ENCODE assay signal across 8 mouse cellular contexts in the genomic region with DNA sequence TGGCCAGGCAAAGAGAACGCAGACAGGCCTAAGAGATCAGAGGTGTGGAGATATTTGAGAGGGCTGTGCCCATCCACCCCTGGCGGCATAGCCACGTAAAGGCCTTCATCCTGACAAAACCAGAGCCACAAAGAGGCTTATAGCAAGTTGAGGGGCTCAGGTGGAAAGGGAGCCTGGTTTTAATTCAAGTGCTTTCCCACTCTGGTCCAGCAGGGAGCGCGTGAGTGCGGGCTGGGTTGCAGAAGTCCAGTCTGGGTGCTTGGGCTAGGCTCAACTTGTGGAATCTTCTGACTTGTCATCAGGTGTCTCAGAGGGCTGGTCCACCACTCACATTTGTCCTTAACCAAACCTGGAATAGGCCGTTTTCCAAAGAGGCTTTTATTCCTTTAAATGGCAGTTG. TPM values are rescaled to one million over a fixed set of nuclear protein-coding genes. Genes with fewer than 3 reads are reported as not detected.
DNase-seq lines count a peak whose midpoint lies in the region; ATAC-seq lines count a peak whose summit lies in the region.

No protein-coding gene starts in this region.

- no peak overlapping the region for H3K4me3 ChIP-seq in kidney, embryonic 14.5 days (ENCODE audit: low read length)
- no peak overlapping the region for H3K4me3 ChIP-seq in embryonic facial prominence, embryonic 10.5 days
- H3K4me3 ChIP-seq in neural tube, embryonic 13.5 days = no peak overlapping the region

- H3K4me1 ChIP-seq in kidney, embryonic 14.5 days (ENCODE audit: control insufficient read depth, insufficient read depth, low read length) = peaks cover 5% of the 10 kb centered on the region; the same call in 1 of the 2 replicates
- peaks cover 12% of the 10 kb centered on the region for H3K4me1 ChIP-seq in embryonic facial prominence, embryonic 10.5 days
- H3K4me1 ChIP-seq in neural tube, embryonic 13.5 days (replicated peaks) = peaks cover 14% of the 10 kb centered on the region

- no peaks in the 10 kb centered on the region for H3K9me3 ChIP-seq in kidney, embryonic 14.5 days (ENCODE audit: control insufficient read depth, low read length)
- H3K9me3 ChIP-seq in embryonic facial prominence, embryonic 10.5 days = no peaks in the 10 kb centered on the region
- H3K9me3 ChIP-seq in neural tube, embryonic 13.5 days = no peaks in the 10 kb centered on the region

- no peak overlapping the region for H3K27ac ChIP-seq in kidney, embryonic 14.5 days (ENCODE audit: low read depth, low read length)
- no peak overlapping the region for H3K27ac ChIP-seq in embryonic facial prominence, embryonic 10.5 days (replicated peaks)
- H3K27ac ChIP-seq in neural tube, embryonic 13.5 days (replicated peaks) = no peak overlapping the region

- no peak overlapping the region for H3K9ac ChIP-seq in kidney, embryonic 14.5 days (ENCODE audit: low read depth, low read length)
- no peak overlapping the region for H3K9ac ChIP-seq in neural tube, embryonic 13.5 days

- no peaks in the 10 kb centered on the region for H3K36me3 ChIP-seq in kidney, embryonic 14.5 days (ENCODE audit: control insufficient read depth, insufficient read depth, low read length)
- no peaks in the 10 kb centered on the region for H3K36me3 ChIP-seq in embryonic facial prominence, embryonic 10.5 days (replicated peaks)
- H3K36me3 ChIP-seq in neural tube, embryonic 13.5 days = 0 out of 2 replicates have a peak, but pooled peaks cover 3% of the 10 kb centered on the region

- no peak overlapping the region for H3K4me2 ChIP-seq in kidney, embryonic 14.5 days (replicated peaks; ENCODE audit: low read depth, low read length)
- H3K4me2 ChIP-seq in neural tube, embryonic 13.5 days = no peak overlapping the region

- peaks cover 32% of the 10 kb centered on the region for H3K27me3 ChIP-seq in kidney, embryonic 14.5 days (ENCODE audit: control insufficient read depth, insufficient read depth, low read length)
- H3K27me3 ChIP-seq in embryonic facial prominence, embryonic 10.5 days (replicated peaks; ENCODE audit: low read depth, poor library complexity, severe bottlenecking) = peaks cover 53% of the 10 kb centered on the region
- H3K27me3 ChIP-seq in neural tube, embryonic 13.5 days = peaks cover 45% of the 10 kb centered on the region

- peak; percentile 77 for DNase-seq in kidney, adult 18-20 months
- DNase-seq in adrenal gland, postnatal 25 days = peak; percentile 77
- peak; percentile 68 for DNase-seq in embryonic facial prominence, embryonic 10.5 days (ENCODE audit: low spot score)
- DNase-seq in left cerebral cortex, postnatal 4 days = peak; percentile 76
- DNase-seq in thymus, postnatal 10 days (ENCODE audit: low spot score in 2 of 2) = peak; percentile 18 to 64

- 13% methylated on average over 7 of the region's 7 CpGs for WGBS in kidney, embryonic 14.5 days
- WGBS in embryonic facial prominence, embryonic 10.5 days = 16% methylated on average over 7 of the region's 7 CpGs
- 17% methylated on average over 7 of the region's 7 CpGs for WGBS in neural tube, embryonic 13.5 days

- no peak for ATAC-seq in kidney, embryonic 14.5 days (ENCODE audit: low FRiP score, low TSS enrichment)
- peak; percentile 77 to 83 for ATAC-seq in hematopoietic stem cell, adult 5-6 weeks (replicated peaks in 1 of 2; ENCODE audit: insufficient read depth in 1 of 2, low FRiP score in 2 of 2, low TSS enrichment in 1 of 2, low read depth in 1 of 2, poor library complexity in 2 of 2, severe bottlenecking in 2 of 2)
- peak; percentile 37; the same call in 1 of the 2 replicates for ATAC-seq in neural tube, embryonic 13.5 days (ENCODE audit: low read depth)

- intact Hi-C loops in left cerebral cortex, postnatal 4 days (cut with DNase I) = loop anchor here (5.0 kb wide), 1 partner anchor 54 kb away; no protein-coding TSS in a partner anchor

RNA-seq across cellular contexts. Expression of gene Rasgef1c, which starts 1.7 kb away (rescaled TPM):
- polyA plus RNA-seq in kidney, embryonic 14.5 days (2014; fragmentation: Nextera tagmentation; extraction: Ambion mirVana) = not detected in 2 replicates
- total RNA-seq in adrenal gland, postnatal 25 days (2021) = 0.49 TPM in 1 of 2 replicates, not detected in the other
- polyA plus RNA-seq in embryonic facial prominence, embryonic 10.5 days (2016; fragmentation: Nextera tagmentation; extraction: Ambion mirVana) = 0.19 and 0.87 TPM in 2 replicates
- 0.15 TPM in 1 of 2 replicates, not detected in the other for total RNA-seq in hematopoietic stem cell, adult 5-6 weeks (2017)
- total RNA-seq in left cerebral cortex, postnatal 4 days (2021) = 10 to 100 TPM; 17.9 to 21.9 TPM
- polyA plus RNA-seq in neural tube, embryonic 13.5 days (2015; fragmentation: Nextera tagmentation; extraction: Ambion mirVana) = 17.8 and 18.9 TPM in 2 replicates

RNA-seq across cellular contexts. Expression of gene Mapk9, which starts 56.8 kb away (rescaled TPM):
- polyA plus RNA-seq in kidney, embryonic 14.5 days (2014; fragmentation: Nextera tagmentation; extraction: Ambion mirVana) = 19.3 and 33.9 TPM in 2 replicates
- total RNA-seq in adrenal gland, postnatal 25 days (2021) = 65.6 and 76.5 TPM in 2 replicates
- polyA plus RNA-seq in embryonic facial prominence, embryonic 10.5 days (2016; fragmentation: Nextera tagmentation; extraction: Ambion mirVana) = 26.0 and 28.4 TPM in 2 replicates
- 58.9 and 59.2 TPM in 2 replicates for total RNA-seq in hematopoietic stem cell, adult 5-6 weeks (2017)
- total RNA-seq in left cerebral cortex, postnatal 4 days (2021) = 100 to 1,000 TPM; 135 to 139 TPM
- polyA plus RNA-seq in neural tube, embryonic 13.5 days (2015; fragmentation: Nextera tagmentation; extraction: Ambion mirVana) = 56.0 and 63.4 TPM in 2 replicates

Comparison
In these comparisons a context has a peak if more than half of its experiments do, and no peak if none do; other contexts are left out.
1. RNA of gene Rasgef1c, which starts 1.7 kb away (total RNA-seq): 17.9 to 21.9 TPM in left cerebral cortex, postnatal 4 days; 0.49 TPM in adrenal gland, postnatal 25 days and 0.15 TPM in hematopoietic stem cell, adult 5-6 weeks; every median in the first group is over 10 times any median in the second.
2. Peak in every context shown above with its lines, with median percentiles within 50 percentile points of each other: DNase-seq.